Mouse (Mus musculus): Measurements from ENCODE around the gene Ephb1. TPM values are rescaled to one million over a fixed set of nuclear protein-coding genes. Genes with fewer than 3 reads are reported as not detected.
A peak's percentile ranks its signal among the peaks of the same experiment; 100 is the strongest.

Ephb1 gene
- total RNA-seq, 2 experiments from 2014 or later: 31.6 to 35.8 TPM

GRCm38 (mm10) chr9:102181276-102181675 lies 173.2 kb downstream of the Ephb1 start:
- no peak for DNase-seq (ENCODE audit: low spot score in 2 of 2)

- no peak for DNase-seq (ENCODE audit: low spot score in 2 of 2)
These were observed 174.0 kb downstream of the Ephb1 start for GRCm38 (mm10) chr9:102180486-102180885.

- no peak for DNase-seq (ENCODE audit: low spot score in 2 of 2)
These were observed 174.4 kb downstream of the Ephb1 start for GRCm38 (mm10) chr9:102180070-102180469.

- DNase-seq (ENCODE audit: low spot score in 2 of 2): no peak
These were observed 184.8 kb downstream of the Ephb1 start for GRCm38 (mm10) chr9:102169706-102170105.

GRCm38 (mm10) chr9:102155876-102156275 lies 198.6 kb downstream of the Ephb1 start:
- no peak for DNase-seq (ENCODE audit: low spot score in 2 of 2)

GRCm38 (mm10) chr9:102139181-102139580 lies 215.3 kb downstream of the Ephb1 start:
- no peak for DNase-seq (ENCODE audit: low spot score in 2 of 2)

GRCm38 (mm10) chr9:102138671-102139070 lies 215.8 kb downstream of the Ephb1 start:
- DNase-seq (ENCODE audit: low spot score in 2 of 2): no peak

- no peak for DNase-seq (ENCODE audit: low spot score in 2 of 2)
These were observed 216.3 kb downstream of the Ephb1 start for GRCm38 (mm10) chr9:102138187-102138586.

- no peak for DNase-seq (ENCODE audit: low spot score in 2 of 2)
These were observed 224.0 kb downstream of the Ephb1 start for GRCm38 (mm10) chr9:102130506-102130905.

GRCm38 (mm10) chr9:102126510-102126909 lies 228.0 kb downstream of the Ephb1 start:
- no peak for DNase-seq (ENCODE audit: low spot score in 2 of 2)

- DNase-seq (ENCODE audit: low spot score in 2 of 2): no peak
These were observed 231.5 kb downstream of the Ephb1 start for GRCm38 (mm10) chr9:102122880-102123453.

GRCm38 (mm10) chr9:102119422-102119821 lies 235.1 kb downstream of the Ephb1 start:
- no peak for DNase-seq (ENCODE audit: low spot score in 2 of 2)

GRCm38 (mm10) chr9:102115326-102115725 lies 239.2 kb downstream of the Ephb1 start:
- no peak for DNase-seq (ENCODE audit: low spot score in 2 of 2)

GRCm38 (mm10) chr9:102111471-102111870 lies 243.0 kb downstream of the Ephb1 start:
- no peak for DNase-seq (ENCODE audit: low spot score in 2 of 2)

- DNase-seq (ENCODE audit: low spot score in 2 of 2): peak; percentile 32 to 47
These were observed 246.5 kb downstream of the Ephb1 start for GRCm38 (mm10) chr9:102107978-102108377.

- DNase-seq (ENCODE audit: low spot score in 2 of 2): no peak
These were observed 247.3 kb downstream of the Ephb1 start for GRCm38 (mm10) chr9:102107213-102107612.

GRCm38 (mm10) chr9:102096825-102097224 lies 257.7 kb downstream of the Ephb1 start:
- no peak for DNase-seq (ENCODE audit: low spot score in 2 of 2)

- DNase-seq (ENCODE audit: low spot score in 2 of 2): no peak
These were observed 265.9 kb downstream of the Ephb1 start for GRCm38 (mm10) chr9:102088598-102088997.

GRCm38 (mm10) chr9:102086053-102086706 lies 268.3 kb downstream of the Ephb1 start:
- DNase-seq (ENCODE audit: low spot score in 2 of 2): no peak

- DNase-seq (ENCODE audit: low spot score in 2 of 2): no peak
These were observed 269.0 kb downstream of the Ephb1 start for GRCm38 (mm10) chr9:102085477-102085876.

- DNase-seq (ENCODE audit: low spot score in 2 of 2): no peak
These were observed 273.6 kb downstream of the Ephb1 start for GRCm38 (mm10) chr9:102080934-102081333.

GRCm38 (mm10) chr9:102079151-102079550 lies 275.3 kb downstream of the Ephb1 start:
- DNase-seq (ENCODE audit: low spot score in 2 of 2): no peak

- no peak for DNase-seq (ENCODE audit: low spot score in 2 of 2)
These were observed 276.3 kb downstream of the Ephb1 start for GRCm38 (mm10) chr9:102078238-102078637.

All from layer of hippocampus, postnatal 10 days (tissue).